Mouse (Mus musculus) limb, embryonic 13.5 days (tissue): ENCODE data around the gene S100z. TPM values are rescaled to one million over a fixed set of nuclear protein-coding genes. Genes with fewer than 3 reads are reported as not detected.
A peak's percentile ranks its signal among the peaks of the same experiment; 100 is the strongest.

ENCODE experiments used
- ATAC-seq: fragments of 200-750 bp; cut with Nextera tagmentation; 2 replicates; pipeline ENCODE4 v1.8.0; 2017; ENCODE audit warnings: low read depth, moderate number of reproducible peaks, moderate TSS enrichment; ENCODE audit not compliant: low FRiP score
- H3K27ac ChIP-seq: fragments of 300-500 bp; sonication (generic); 2 replicates; pipeline ENCODE4 v1.5.1; 2015; ENCODE audit warnings: inconsistent platforms, mild to moderate bottlenecking, moderate library complexity
- H3K27me3 ChIP-seq: fragments of 300-500 bp; sonication (generic); 2 replicates; pipeline ENCODE4 v1.6.1; 2015; ENCODE audit warnings: mild to moderate bottlenecking, inconsistent platforms
- H3K36me3 ChIP-seq: fragments of 300-500 bp; sonication (generic); 2 replicates; pipeline ENCODE4 v1.6.1; 2015; ENCODE audit warnings: inconsistent platforms, mild to moderate bottlenecking, moderate library complexity
- H3K4me1 ChIP-seq: fragments of 300-500 bp; sonication (generic); 2 replicates; pipeline ENCODE4 v1.6.1; 2015; ENCODE audit warnings: inconsistent platforms
- H3K4me2 ChIP-seq: fragments of 300-500 bp; sonication (generic); replicated peaks from 2 replicates; pipeline ENCODE4 v1.6.1; 2015; ENCODE audit warnings: inconsistent platforms, mild to moderate bottlenecking, moderate library complexity
- H3K4me3 ChIP-seq: fragments of 300-500 bp; sonication (generic); 2 replicates; pipeline ENCODE4 v1.5.1; 2015; ENCODE audit warnings: moderate library complexity, mild to moderate bottlenecking, inconsistent platforms
- H3K9ac ChIP-seq: fragments of 300-500 bp; sonication (generic); 2 replicates; pipeline ENCODE4 v1.6.1; 2015; ENCODE audit warnings: mild to moderate bottlenecking, inconsistent platforms
- H3K9me3 ChIP-seq: fragments of 300-500 bp; sonication (generic); 2 replicates; pipeline ENCODE4 v1.6.1; 2016; ENCODE audit warnings: inconsistent platforms
- WGBS: fragments of 180-500 bp; shearing (Covaris S2); methylation state at CpG from one replicate; pipeline ENCODE4 v1.1.7; 2015; 5-methylcytosine and 5-hydroxymethylcytosine counted together
- polyA plus RNA-seq: library from polyadenylated mRNA; unstranded; fragments of >200 nt; fragmentation: Nextera tagmentation; extraction: Ambion mirVana; gene quantifications from 2 replicates; pipeline ENCODE4 v1.2.1, GENCODE M21; 2015

S100z gene
- polyA plus RNA-seq, 1 experiment from 2014 or later = not detected

GRCm38 (mm10) chr13:95443376-95444233 is 34.9 kb downstream of the S100z start:
- ATAC-seq = peak; percentile 71
- Histone ChIP-seq H3K9me3 (no peaks in the 10 kb centered on the region), H3K27ac (no peak overlapping the region), H3K27me3 (peaks cover 52% of the 10 kb centered on the region), H3K4me1 (peaks cover 16% of the 10 kb centered on the region), H3K4me2 (peak overlapping the region; percentile 92), H3K4me3 (peak overlapping the region; percentile 51), H3K9ac (peak overlapping the region; percentile 64), H3K36me3 (no peaks in the 10 kb centered on the region)
- WGBS = 1% methylated on average over 46 of the region's 46 CpGs

- 8% methylated on average over 4 of the region's 4 CpGs for WGBS
- Histone ChIP-seq H3K4me2 (peak overlapping the region; percentile 92), H3K27ac (no peak overlapping the region), H3K4me3 (peak overlapping the region; percentile 51; the same call in 1 of the 2 replicates), H3K36me3 (no peaks in the 10 kb centered on the region), H3K9ac (no peak overlapping the region), H3K27me3 (peaks cover 56% of the 10 kb centered on the region), H3K4me1 (peaks cover 16% of the 10 kb centered on the region), H3K9me3 (no peaks in the 10 kb centered on the region)
- ATAC-seq = no peak
These were observed 35.6 kb downstream of the S100z start for GRCm38 (mm10) chr13:95442901-95443300.

- Histone ChIP-seq H3K4me2 (no peak overlapping the region), H3K27ac (no peak overlapping the region), H3K36me3 (no peaks in the 10 kb centered on the region), H3K9ac (no peak overlapping the region), H3K27me3 (peaks cover 38% of the 10 kb centered on the region), H3K4me3 (no peak overlapping the region), H3K9me3 (no peaks in the 10 kb centered on the region), H3K4me1 (peaks cover 16% of the 10 kb centered on the region)
- 82% methylated on average over 5 of the region's 5 CpGs for WGBS
- ATAC-seq = no peak
These were observed 39.0 kb downstream of the S100z start for GRCm38 (mm10) chr13:95439569-95439968.

GRCm38 (mm10) chr13:95431760-95432159 is 46.8 kb downstream of the S100z start:
- no peaks in the 10 kb centered on the region for H3K36me3 ChIP-seq
- WGBS = 81% methylated on average over 10 of the region's 10 CpGs
- ATAC-seq = no peak
- no peak overlapping the region for H3K4me3 ChIP-seq
- 0 out of 2 replicates have a peak, but pooled peaks cover 2% of the 10 kb centered on the region for H3K27me3 ChIP-seq
- no peaks in the 10 kb centered on the region for H3K4me1 ChIP-seq
- no peak overlapping the region for H3K4me2 ChIP-seq
- no peaks in the 10 kb centered on the region for H3K9me3 ChIP-seq
- H3K27ac ChIP-seq = no peak overlapping the region
- H3K9ac ChIP-seq = no peak overlapping the region

- H3K4me1 ChIP-seq = no peaks in the 10 kb centered on the region
- WGBS = 87% methylated on average over 3 of the region's 3 CpGs
These were observed 51.0 kb downstream of the S100z start for GRCm38 (mm10) chr13:95427499-95427898.

More at GRCm38 (mm10) chr13:95427499-95427898, 51.0 kb downstream of the S100z start:
- H3K4me3 ChIP-seq = no peak overlapping the region
- no peak overlapping the region for H3K4me2 ChIP-seq
- H3K27ac ChIP-seq = no peak overlapping the region
- H3K36me3 ChIP-seq = no peaks in the 10 kb centered on the region
- no peak for ATAC-seq
- H3K27me3 ChIP-seq = no peaks in the 10 kb centered on the region
- no peaks in the 10 kb centered on the region for H3K9me3 ChIP-seq
- H3K9ac ChIP-seq = no peak overlapping the region

Other genes starting within 250 kb of the S100z start
- 2.7 and 3.5 TPM in 2 replicates for gene Pde8b, start 228.4 kb downstream of the S100z start, polyA plus RNA-seq
- gene Zbed3, start 155.1 kb downstream of the S100z start, polyA plus RNA-seq = 89.6 and 95.0 TPM in 2 replicates
- gene Aggf1, start 103.4 kb downstream of the S100z start, polyA plus RNA-seq = 31.7 and 32.4 TPM in 2 replicates
- 0.31 and 0.51 TPM in 2 replicates for gene Crhbp, start 33.8 kb downstream of the S100z start, polyA plus RNA-seq
- gene F2rl1, start 46.5 kb upstream of the S100z start, polyA plus RNA-seq = 0.74 and 0.85 TPM in 2 replicates
- 101 and 102 TPM in 2 replicates for gene F2r, start 139.8 kb upstream of the S100z start, polyA plus RNA-seq
- 0.38 and 0.98 TPM in 2 replicates for gene F2rl2, start 218.1 kb upstream of the S100z start, polyA plus RNA-seq